Mouse (Mus musculus) liver, adult 2 months (tissue): ENCODE results near the gene Hmgb3.

ENCODE experiments used
- CTCF ChIP-seq: fragments of 200-500 bp; IDR thresholded peaks from 2 replicates; pipeline ENCODE4 v1.5.1; 2011; ENCODE audit warnings: low read depth, low read length, control low read depth
- POLR2A ChIP-seq: fragments of 200-500 bp; IDR thresholded peaks from 2 replicates; pipeline ENCODE4 v1.6.1; 2011; ENCODE audit warnings: low read length, control low read depth; ENCODE audit not compliant: insufficient read depth; ENCODE audit errors: extremely low read depth

DNA sequence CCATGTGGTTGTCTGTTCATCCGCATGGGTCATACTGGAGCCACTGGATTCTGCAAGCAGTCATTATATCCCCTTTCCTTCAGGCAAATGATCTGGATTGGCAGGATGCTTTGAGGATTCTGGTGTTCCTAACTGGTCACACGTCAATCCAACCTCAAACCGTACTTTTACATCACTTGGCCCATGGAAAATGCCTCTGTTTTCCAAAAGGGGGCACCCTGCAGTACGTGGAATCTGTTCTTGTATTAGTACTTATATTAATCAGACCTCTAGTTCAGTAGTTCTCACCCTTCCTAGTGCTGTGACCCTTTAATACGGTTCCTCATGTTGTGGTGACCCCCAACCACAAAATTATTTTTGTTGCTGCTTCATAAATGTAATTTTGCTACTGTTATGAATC is 21.6 kb upstream of the Hmgb3 start:
- TF ChIP-seq CTCF (no peak), POLR2A (no peak)
